Mouse (Mus musculus) heart, adult 8-10 months (tissue): ENCODE results near the gene Dgki. TPM values are rescaled to one million over a fixed set of nuclear protein-coding genes. Genes with fewer than 3 reads are reported as not detected.

Experiments
- DNase-seq: peaks from one replicate; pipeline ENCODE4 v3.0.0; 2022; ENCODE audit warnings: low spot score
- total RNA-seq, 4 experiments: library from RNA; stranded (reverse); gene quantifications; 2 replicates each; pipeline ENCODE4 v1.2.4; 2022

Dgki gene
- total RNA-seq, 4 experiments from 2014 or later = 0.11 to 1.3 (median 0.27) TPM

DNA sequence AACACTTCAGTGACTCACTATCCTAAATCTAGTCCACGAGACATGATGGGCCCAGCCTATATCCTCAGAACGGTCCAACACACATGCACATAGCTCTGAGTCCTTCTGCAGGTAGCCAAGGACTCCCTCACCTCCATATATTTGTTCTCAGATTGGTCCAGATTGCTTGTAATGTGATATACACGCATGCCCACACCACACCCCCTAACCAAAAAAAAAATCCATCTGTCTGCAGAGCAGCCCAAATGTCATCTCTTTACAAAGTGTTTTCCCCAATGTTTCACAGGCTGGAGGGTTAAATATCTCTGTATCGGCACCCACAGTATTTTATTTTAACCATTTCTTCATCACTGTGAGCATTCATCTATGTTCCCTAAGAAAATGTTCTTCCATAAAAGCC, 58.5 kb downstream of the Dgki start:
- DNase-seq = no peak

DNA sequence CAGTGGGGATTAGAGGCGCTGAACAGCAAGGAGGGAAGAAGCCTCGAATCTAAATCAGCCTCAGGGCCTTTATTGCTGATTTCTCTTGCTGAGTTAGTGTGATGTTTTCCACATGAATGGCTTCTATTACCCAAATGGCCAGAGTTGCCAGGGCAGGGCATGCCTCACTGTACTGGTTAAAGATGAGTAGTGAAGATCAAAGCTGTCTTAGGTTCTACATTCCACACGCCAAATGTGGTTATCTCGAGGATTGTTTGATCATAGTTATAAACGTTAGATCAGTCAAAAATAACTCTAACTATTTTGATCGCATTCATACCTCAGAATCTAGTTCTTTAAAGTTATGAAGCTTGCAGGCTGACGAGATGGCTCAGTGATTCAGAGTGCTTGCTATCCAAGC, 59.8 kb downstream of the Dgki start:
- no peak for DNase-seq

DNA sequence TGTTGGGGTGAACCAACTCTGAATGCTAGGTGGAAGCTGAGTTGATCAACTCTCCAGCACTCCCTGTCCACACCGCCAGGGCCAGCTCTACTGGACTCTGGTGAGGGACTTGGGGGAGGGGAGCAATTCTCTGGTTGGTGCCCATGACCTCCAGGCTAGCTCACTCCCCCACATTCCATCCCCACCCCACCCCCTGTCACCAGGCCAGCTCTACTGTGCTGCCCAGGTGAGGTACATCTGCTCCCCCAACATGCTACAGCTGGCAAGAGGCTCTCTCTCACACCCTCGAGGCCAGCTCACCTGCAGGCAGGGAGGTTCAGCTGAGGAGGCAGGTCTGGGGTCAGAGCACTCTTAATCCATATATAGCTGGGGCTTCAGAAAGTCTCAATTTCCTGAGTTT, 63.1 kb downstream of the Dgki start:
- no peak for DNase-seq

DNA sequence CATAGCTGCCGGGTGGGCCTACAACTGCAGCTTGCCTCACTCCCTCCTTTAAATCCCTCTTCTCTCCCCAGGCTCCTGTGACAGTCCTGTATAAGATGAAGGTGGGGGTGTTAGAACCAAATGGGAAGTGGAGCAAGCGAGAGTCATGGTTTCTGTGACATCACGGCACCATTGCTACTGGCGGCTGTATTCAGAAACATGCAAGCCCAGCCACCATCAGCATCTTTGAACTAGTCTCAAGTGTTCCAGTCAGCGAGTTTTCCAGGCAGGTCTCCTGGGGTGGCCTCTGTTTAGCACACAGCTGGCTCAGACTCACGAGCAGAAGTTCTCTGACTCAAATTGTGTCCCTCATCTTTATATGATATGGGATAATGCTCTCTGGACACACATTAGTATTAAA, 68.8 kb downstream of the Dgki start:
- DNase-seq = no peak

DNA sequence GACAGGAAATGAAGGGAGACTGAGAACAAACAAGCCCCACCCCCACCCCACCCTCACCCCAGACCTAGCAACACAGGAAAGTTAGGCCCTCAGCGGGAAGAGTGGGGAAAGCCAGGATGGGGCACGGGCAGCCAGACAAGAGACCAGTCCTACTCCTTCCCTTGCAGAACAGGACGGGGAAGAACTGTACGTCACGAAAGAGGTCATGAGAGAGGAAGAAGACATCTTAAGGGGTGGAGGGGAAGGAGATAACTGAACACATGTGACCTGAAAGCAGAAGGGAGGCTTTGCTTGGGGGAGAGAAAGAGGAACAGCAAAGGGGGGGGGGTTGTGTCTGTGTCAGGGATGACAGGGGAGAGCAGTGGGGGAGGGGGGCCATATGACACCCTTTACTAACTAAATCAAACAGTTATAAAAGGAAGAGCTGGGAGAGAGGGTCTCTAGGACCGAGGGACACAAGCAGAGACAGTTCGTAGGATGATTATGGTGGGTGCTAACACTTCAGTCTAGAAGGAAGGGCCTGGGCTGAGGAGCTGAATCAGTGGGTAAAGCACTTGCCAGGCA, 77.0 kb downstream of the Dgki start:
- no peak for DNase-seq

DNA sequence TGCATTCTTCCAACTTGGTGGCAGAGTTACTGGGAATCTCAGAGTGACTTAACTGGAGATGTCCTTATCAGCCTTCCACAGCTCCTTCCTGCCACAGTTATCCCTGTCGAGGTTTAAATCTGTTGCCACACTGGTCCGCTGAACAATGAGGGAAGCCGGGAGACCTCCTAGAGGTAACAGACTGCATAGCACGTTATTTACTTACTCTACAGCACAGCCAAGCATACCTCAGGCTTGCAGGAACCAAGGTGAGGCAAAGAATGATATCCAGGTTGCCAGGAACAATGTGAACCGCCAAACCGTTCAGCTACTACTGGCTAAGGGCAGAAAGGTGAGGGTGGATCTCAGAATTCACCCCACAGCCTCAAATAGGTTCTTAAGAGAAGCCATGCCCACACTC, 78.0 kb downstream of the Dgki start:
- DNase-seq = no peak

DNA sequence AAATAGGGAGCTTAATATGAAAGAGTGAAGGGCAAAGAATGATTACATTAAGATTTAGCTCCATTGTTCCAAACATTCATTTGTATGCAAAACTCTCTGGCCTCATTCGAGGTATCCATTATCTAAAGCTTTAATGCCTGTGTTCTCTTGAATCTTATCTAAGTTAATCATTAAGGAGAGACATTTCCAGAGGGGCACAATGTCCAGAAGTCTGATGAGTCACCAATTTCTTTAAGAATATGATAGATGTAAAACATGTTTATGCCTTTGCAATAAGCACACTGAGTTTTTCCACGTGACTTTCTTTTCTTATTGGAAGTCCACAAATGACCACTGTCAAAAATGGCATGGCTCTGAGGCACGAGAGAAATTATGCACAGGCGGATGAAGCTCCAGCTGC, 80.9 kb downstream of the Dgki start:
- no peak for DNase-seq

DNA sequence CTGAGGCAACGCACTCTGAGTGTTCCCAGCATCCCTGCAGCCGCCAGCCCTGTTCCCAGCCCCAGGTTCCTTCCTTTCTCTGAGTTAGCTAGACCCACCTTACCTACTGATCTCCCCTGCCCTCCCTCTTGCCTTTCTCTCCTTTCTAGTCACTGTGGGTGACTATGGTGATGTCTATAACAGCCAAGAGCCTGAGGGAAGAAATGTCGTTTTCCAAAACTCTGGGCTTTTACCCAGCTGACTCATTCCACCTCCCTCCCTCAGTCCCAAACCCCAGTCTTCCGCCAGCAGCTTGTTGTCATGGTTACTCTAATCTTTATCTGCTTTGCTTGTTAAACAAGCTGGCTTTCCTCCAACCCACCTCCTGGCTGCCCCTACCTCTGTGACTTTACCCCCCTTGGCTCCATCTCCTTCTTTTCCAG, 83.6 kb downstream of the Dgki start:
- peak; percentile 16 for DNase-seq

DNA sequence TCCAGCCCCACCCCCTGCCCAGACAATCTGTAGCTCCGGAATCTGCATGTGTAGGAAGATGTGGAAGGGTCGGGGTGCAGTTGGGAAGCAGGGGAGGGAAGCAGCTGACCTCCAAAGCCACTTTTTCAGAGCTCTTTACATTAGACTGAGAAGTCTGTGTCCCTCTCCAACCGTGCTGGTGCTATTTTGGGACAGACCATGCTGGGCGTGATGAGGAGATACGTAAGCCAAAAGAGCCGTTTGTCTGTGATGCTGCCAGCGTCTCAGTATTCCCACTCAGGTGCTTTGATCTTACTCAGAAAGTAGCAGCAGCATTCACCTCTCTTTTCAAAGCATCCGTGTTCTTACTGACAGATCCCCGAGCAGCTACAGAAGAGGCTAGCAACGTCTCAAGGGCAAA, 84.3 kb downstream of the Dgki start:
- DNase-seq = no peak

DNA sequence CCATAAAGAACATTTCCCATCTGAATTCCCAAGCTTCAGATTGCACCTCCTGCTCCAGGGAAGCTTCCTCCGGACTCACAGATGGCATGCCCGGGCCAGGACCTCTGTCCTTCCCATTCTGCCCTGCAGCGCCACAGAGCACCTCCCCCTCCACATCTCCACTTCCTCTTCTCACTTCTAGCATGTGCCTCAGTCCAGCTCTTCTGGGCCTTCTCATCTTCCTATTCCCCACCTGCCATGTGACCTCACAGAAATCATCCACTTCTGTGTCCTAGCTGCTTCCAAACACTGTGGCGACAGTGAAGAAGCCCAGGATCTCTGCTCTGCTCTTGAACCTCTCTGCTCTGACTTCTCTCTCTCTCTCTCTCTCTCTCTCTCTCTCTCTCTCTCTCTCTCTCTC, 87.1 kb downstream of the Dgki start:
- DNase-seq = peak; percentile 19

DNA sequence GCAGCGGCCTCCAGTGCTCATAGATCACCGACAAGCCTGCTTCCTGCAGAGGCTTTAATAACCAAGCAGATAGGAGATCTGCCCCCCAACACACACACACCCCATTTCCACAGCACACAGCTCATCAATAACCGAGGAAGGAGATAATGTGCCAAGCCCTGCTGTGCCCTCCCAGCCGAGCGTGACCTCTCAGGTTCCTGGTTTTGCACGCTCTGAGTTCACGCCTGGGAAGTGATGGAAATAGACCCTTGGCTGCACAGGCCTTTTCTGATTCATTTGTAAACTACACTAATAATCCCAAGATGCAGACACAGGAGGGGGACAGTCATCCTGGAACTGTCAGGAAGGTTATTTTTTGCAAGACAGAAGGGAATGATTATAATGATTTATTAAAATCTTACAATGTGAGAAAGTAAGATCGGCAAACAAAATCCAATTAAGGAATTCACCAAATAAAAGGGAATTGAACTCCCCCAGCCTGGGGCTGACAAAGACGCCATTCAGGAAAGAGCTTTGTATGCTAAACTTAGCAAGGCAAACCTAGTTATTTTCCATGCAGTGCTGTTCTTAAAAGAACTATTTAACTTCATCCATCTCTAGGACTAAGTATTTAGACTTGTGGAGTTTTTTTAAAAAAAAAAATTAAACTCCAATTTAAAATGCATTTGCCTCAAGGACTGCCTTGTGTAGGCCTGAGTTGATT, 88.3 kb downstream of the Dgki start:
- no peak for DNase-seq

DNA sequence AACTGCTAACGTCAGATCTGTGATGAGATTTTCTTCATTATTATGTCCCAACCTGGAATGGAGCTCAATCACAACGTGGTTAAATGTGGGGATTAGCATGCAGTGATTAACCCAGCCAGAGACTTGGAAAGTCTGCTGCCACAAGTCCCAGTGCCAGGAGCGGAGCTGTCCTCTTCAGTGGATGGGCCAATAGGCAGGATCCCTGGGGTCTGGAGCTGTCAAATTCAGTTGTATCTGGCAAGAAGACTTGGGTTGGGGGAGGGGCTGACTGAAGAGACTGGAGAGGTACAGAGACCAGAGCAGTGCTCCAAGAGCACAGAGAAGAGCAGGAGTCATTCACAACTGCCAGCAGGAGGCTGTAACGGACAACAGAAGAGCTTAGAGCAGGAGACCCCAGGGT, 97.1 kb downstream of the Dgki start:
- no peak for DNase-seq

DNA sequence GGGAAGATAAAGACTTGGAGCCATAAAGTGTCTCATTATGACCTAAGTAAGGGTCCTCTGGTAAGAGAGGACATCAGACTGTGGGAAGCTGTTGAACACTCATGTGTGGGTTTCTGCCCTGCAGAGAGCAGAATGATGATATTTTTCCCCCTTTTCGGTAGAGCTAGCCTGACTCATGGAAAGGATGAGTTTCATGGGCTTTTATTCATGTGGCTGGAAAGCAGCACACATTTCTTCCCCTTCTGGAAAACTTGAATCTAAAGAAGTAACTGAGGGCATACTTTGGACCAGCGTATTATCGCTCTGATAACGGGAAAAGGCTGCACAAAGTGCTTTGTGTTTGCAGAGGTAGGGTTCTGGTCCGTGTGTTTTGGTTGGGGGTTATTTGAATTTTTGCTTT, 99.1 kb downstream of the Dgki start:
- no peak for DNase-seq

DNA sequence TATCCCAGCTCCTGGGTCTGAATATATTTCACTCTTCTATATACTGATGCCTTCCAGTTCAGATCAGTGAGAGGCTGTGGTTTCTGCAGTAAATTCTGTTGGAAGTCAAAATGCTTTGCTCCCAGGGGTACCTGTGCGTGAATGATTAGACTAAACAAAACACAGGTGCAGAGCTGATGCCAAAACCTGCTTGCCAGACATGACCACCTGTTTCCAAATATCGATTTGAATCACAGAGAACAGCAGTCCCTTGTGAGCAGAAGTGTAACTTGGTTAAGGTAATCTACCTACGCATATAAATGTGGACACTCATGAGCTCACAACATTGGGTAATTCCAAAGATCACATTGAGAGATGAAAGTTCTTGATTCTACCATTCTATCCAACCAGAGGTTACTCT, 100.5 kb downstream of the Dgki start:
- DNase-seq = no peak

DNA sequence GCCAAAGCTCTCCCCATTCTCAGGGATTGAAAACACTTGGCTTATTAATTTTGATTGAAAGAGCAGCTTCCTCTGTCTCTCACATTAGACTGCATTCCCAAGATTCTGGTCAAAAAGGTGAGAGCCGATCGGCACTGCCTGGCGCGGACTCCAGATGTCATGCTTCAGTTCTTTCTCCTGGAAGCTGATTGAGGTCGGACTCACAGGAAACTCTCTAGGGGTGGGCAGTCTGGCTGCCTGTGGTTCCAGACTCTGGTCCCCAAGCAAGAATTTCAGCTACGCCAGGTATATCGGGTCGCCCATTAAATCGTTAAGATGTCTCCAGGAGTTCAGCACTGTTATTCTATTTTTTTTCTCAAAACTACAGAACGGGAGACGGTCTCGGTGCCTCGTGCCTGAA, 102.2 kb downstream of the Dgki start:
- no peak for DNase-seq

DNA sequence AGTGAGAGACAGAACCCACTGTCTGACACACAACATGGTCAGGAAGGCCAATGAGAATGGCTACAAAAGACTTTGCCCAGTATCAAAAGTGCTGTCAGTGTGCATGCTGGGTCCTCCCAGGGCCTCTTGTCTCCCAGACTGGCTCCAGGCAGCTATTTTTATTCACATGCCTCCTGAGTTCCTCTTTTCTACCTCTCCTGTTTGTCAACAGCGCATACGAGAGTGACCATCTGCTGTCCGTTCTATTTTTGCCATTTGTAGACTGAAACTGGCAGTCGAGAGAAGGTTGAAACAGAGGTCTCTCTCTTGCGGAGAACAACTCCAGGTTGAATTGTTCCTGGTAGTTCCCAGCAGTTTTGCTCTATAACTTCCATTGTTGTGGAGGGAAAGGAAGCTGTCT, 103.1 kb downstream of the Dgki start:
- DNase-seq = no peak

DNA sequence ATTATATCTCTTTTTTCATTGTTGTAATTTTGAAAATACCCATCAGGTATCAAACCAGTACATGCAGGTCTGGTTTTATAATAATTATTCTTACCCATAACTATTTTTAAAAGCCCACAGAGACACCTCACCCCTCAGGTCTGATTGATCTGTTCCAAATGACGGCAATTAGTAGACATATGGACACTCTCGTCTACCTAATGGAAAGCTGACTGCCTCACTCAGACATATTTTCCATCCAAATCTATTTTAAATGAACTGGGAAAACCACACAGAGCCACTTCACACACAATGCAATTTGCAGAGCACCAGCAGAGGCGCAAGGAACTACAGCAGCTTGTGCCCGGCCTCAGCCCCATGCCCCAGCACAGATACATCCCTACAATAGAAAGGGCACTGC, 104.2 kb downstream of the Dgki start:
- DNase-seq = no peak

DNA sequence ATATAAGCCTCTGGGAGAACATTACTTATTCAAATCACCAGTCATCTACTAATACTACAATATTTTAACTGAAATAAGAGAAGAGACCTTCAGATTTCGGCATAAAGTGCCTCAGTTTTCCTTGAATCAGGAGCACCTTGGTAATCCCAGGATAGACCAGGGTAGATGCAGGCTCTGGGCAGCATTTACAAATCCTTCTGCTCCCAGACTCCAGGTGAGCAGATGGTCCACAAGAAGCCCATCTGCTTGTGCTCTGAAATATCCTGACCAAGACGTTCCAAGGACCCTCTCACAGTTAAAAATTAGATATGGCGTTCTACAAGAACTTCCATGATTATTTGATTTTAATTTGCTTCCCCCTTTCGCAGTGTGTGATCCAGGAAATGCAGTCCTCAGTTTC, 118.0 kb downstream of the Dgki start:
- DNase-seq = no peak

DNA sequence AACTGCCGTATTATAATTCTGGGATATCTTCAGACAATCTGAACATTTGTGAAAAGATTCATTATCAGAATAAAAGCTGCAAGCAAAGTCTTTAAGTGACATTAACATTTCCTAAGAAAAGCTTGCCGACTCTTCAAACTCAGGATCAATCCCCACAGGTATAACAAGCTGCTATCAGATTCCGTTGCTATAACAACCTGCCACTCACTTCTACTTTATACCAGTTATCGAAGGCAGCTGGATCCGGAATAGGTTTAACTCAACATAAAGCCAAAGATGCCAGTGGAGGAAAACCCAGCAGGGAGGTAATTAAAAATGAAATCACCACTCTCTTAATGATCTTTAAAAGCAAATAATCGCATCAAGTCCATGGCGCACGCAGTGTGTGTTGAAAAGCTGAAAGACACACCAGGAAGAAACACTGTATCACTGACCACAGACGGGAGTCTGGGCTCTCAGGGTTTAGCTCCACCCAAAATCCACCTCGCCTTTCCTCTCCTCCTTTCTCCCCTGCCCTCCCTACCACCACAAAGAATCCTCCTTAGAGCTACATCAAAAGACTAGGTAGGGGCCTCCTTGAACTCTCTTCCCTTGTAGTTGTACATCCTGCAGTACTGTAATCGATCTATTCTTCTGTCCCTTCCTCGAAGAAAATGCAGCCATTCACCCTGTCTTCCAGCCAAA, 128.7 kb downstream of the Dgki start:
- DNase-seq = no peak

DNA sequence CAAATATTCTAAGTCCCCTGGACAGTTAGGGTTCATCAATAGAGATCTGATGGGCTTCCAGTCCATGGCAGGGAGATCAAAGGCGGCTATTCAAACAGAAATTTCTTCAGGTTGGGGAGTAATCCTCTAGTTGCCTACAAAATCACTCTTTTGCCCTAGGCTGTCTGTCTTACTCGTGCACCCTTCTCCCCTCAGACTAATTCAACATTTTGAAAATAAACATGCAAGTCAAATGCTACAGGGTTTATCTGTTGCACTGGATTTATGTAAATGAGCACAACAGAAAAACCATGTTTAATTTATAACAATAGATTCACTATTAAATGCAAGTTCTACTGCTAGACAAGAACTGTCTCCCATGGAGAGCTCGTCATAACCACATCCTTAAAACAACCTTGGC, 141.1 kb downstream of the Dgki start:
- no peak for DNase-seq

DNA sequence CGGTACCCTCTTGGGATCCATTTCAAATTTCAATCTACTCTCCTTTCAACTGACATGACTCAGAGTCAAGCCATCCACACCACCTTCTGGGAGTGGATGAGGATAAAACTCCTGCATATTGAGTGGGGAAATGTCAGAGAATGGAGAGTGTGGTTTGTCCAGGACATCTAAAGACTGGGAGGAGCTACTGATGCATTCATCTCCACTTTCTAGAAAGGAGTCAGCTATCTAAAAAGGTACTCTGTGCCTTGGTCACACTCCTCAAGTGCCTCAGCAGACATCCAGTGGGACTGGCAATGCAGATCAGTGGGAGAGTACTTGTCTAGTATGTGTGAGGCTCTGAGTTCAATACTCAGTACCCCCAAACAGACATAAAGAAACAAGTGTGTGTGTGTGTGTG, 145.9 kb downstream of the Dgki start:
- DNase-seq = no peak

DNA sequence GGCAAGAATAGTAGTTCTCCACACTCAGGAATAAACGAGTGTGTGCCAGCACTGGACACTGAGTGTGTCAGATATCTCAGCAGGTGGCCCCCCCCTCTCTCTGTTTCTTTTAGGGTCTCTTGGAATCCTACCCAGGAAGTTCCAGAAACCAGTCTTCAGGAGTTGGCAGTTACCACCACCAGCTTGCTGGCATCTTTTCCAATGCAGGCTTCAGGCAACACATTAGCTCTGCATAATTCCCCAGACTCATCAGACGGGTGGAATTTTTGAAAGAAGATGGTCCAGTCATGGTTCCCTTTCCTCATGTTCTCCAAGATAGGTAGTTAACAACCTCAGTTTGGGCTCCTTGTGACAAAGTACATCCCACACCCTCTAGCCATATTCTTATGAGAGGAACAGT, 149.5 kb downstream of the Dgki start:
- DNase-seq = no peak

DNA sequence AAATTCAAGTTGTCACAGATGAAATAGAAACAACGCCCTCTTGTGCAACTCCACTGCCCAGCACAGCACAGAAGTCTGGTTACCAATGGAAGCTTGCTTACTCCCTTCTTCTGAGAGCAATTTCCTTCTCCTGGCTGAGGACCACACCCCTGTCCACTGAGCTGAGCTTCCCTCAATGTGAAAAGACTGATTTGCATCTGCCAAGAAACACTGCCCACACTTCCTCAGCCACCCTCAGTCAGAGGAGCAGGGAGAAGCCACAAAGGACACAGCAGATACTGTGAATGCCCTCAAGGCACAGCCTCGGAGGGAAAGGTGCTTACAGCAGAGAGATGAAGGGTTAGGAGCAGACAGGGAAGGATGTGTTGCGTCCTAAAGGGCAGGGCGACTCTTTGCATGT, 149.9 kb downstream of the Dgki start:
- no peak for DNase-seq
